In genomic region chr8:12677529-12677928, GRCm38 (mm10) we compare ENCODE assay signal across 8 mouse cellular contexts. TPM values are rescaled to one million over a fixed set of nuclear protein-coding genes. Genes with fewer than 3 reads are reported as not detected.
A peak's percentile ranks its signal among the peaks of the same experiment; 100 is the strongest.
DNase-seq lines count a peak whose midpoint lies in the region; ATAC-seq and TF ChIP-seq lines count a peak whose summit lies in the region.

No protein-coding gene starts in this region.

- H3K9ac ChIP-seq in liver, postnatal 0 days (replicated peaks), result no peak overlapping the region
- no peak overlapping the region for H3K9ac ChIP-seq in neural tube, embryonic 15.5 days (replicated peaks)

- intact Hi-C loops in heart, postnatal 10 days (cut with DNase I), result loop anchor here (1.0 to 10.0 kb wide), 4 partner anchors 115 to 720 kb away; partner anchors contain the start of gene Sox1

- peak; percentile 74 to 82 for DNase-seq in CD8-positive naive resting alpha-beta T cell, adult 2 months (ENCODE audit: low read depth in 2 of 2, low spot score in 2 of 2)
- DNase-seq in c-Kit-negative CD71-positive TER-119-positive erythroid progenitor cells, embryonic 14.5 days (ENCODE audit: low read depth, low spot score), result peak; percentile 47
- peak; percentile 22 for DNase-seq in fibroblast of lung, adult 2 months (ENCODE audit: low read depth)
- peak; percentile 79 to 90 for DNase-seq in heart, postnatal 10 days
- peak; percentile 81 to 94 for DNase-seq in kidney, postnatal 36 days
- peak; percentile 87 for DNase-seq in liver, postnatal 0 days
- DNase-seq in testis, postnatal 10 days (ENCODE audit: low spot score), result peak; percentile 91

- peak; percentile 74 for ATAC-seq in liver, postnatal 0 days
- peak; percentile 76 for ATAC-seq in neural tube, embryonic 15.5 days (ENCODE audit: low FRiP score)

- H3K9me3 ChIP-seq in liver, postnatal 0 days (ENCODE audit: low read length), result no peaks in the 10 kb centered on the region
- no peaks in the 10 kb centered on the region for H3K9me3 ChIP-seq in neural tube, embryonic 15.5 days (replicated peaks)

- H3K27ac ChIP-seq in liver, postnatal 0 days (ENCODE audit: low read depth), result no peak overlapping the region
- no peak overlapping the region for H3K27ac ChIP-seq in neural tube, embryonic 15.5 days (replicated peaks)

- 3% methylated on average over 7 of the region's 7 CpGs for WGBS in liver, postnatal 0 days (ENCODE audit: insufficient replicate concordance)
- WGBS in neural tube, embryonic 15.5 days, result 4% methylated on average over 7 of the region's 7 CpGs

- peaks cover 27% of the 10 kb centered on the region for H3K27me3 ChIP-seq in liver, postnatal 0 days (ENCODE audit: insufficient read depth, low read length)
- H3K27me3 ChIP-seq in neural tube, embryonic 15.5 days (replicated peaks), result peaks cover 23% of the 10 kb centered on the region

- peak; percentile 95 for TF ChIP-seq CTCF in liver, postnatal 0 days (IDR thresholded peaks at IDR 0.05; ENCODE audit: low read depth)

- H3K4me1 ChIP-seq in liver, postnatal 0 days (ENCODE audit: insufficient read depth), result no peaks in the 10 kb centered on the region; the same call in 1 of the 2 replicates
- H3K4me1 ChIP-seq in neural tube, embryonic 15.5 days, result peaks cover 8% of the 10 kb centered on the region

- TF ChIP-seq EP300 in liver, postnatal 0 days (IDR thresholded peaks at IDR 0.05; ENCODE audit: low read depth), result no peak

- H3K36me3 ChIP-seq in liver, postnatal 0 days (replicated peaks; ENCODE audit: insufficient read depth, low read length), result no peaks in the 10 kb centered on the region
- H3K36me3 ChIP-seq in neural tube, embryonic 15.5 days, result no peaks in the 10 kb centered on the region

- H3K4me2 ChIP-seq in liver, postnatal 0 days (ENCODE audit: low read depth, low read length), result no peak overlapping the region
- H3K4me2 ChIP-seq in neural tube, embryonic 15.5 days, result no peak overlapping the region

- H3K4me3 ChIP-seq in liver, postnatal 0 days (ENCODE audit: low read depth, low read length), result no peak overlapping the region
- no peak overlapping the region for H3K4me3 ChIP-seq in neural tube, embryonic 15.5 days (replicated peaks)

RNA-seq across cellular contexts. Expression of gene Tubgcp3, which starts 5.5 kb away (rescaled TPM):
- 10 to 100 TPM; 19.3 to 19.7 TPM for total RNA-seq in heart, postnatal 10 days (2021)
- 9.3 and 10.9 TPM in 2 replicates for polyA plus RNA-seq in liver, postnatal 0 days (2015; fragmentation: Nextera tagmentation; extraction: Ambion mirVana)
- 34.7 and 35.0 TPM in 2 replicates for polyA plus RNA-seq in neural tube, embryonic 15.5 days (2015; fragmentation: Nextera tagmentation; extraction: Ambion mirVana)

Comparison
In these comparisons a context has a peak if more than half of its experiments do, and no peak if none do; other contexts are left out.
1. DNase-seq: peak in every context shown above with its lines; median percentile 91 in testis, postnatal 10 days; 88 in kidney, postnatal 36 days; 87 in liver, postnatal 0 days; 84 in heart, postnatal 10 days; 78 in CD8-positive naive resting alpha-beta T cell, adult 2 months; 47 in c-Kit-negative CD71-positive TER-119-positive erythroid progenitor cells, embryonic 14.5 days; 22 in fibroblast of lung, adult 2 months.